Mouse (Mus musculus): ENCODE results near the gene Fbxo36. TPM values are rescaled to one million over a fixed set of nuclear protein-coding genes. Genes with fewer than 3 reads are reported as not detected.

Gene Fbxo36
- polyA plus RNA-seq, 1 experiment from 2014 or later: 13.0 TPM

DNA sequence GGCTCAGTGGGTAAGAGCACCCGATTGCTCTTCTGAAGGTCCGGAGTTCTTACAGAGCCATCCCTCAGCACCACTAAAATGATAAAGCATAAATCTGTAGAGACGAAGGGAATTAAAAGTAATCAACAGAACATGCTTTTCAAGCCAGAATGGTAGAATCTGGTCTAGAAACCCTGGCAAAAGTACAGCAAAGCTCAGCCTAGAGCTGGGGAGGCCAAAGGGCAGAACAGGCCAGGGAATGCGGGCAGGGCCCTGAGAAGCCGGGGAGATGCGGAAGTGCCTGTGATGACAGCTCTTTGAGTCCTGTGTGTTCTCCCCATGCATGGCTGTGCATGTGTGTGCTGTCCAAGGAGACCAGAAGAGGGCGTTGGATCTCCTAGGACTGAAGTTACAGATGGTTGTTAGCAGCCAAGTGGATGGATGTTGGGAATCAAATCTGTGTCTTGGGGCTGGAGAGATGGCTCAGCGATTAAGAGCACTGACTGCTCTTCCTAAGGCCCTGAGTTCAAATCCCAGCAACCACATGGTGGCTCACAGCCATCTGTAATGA is 40.0 kb downstream of the Fbxo36 start:
- H3K9me3 ChIP-seq (ENCODE audit: control insufficient read depth, low read length): no peaks in the 10 kb centered on the region
- DNase-seq (ENCODE audit: low spot score) (no peak), ATAC-seq (ENCODE audit: low FRiP score) (no peak)

DNA sequence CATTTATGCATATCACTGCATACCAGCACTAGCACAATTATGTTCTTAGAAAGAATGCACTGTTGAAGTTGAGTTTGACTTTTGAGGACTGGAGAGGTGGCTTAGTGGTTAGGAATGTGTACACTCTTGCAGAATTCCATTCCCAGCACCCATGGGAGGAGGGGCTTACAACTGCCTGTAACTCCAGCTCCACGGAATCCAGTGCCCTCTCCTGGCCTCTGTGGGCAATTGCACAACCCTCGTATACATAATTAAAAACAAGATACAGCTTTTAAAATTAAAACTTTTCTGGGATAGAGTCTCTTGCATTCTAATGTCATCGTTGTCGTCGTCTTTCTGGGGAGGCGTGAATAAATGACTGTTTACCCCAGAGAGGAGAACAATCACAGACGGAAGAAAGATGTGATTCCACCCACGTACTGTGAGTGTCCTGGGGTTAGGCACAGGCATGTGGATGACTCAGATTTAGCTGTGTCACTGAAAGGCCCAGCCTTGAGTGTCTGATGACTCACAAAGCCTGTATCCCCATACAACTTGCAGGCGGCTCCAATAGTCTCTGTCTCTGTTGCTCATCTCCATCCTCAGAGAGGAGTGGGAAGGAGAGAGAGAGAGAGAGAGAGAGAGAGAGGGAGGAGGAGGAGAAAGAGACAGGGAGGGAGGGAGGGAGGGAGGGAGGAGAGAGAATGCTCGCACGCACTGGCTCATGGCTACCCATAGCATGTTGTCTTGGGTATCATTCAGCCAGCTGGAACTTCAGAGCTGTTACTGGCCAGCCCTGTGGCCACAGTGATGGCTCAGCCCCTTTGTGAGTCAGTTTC is 41.8 kb downstream of the Fbxo36 start:
- Histone ChIP-seq H3K27ac (ENCODE audit: low read depth, low read length) (no peak overlapping the region), H3K36me3 (ENCODE audit: control insufficient read depth, insufficient read depth, low read length) (no peaks in the 10 kb centered on the region), H3K4me2 (replicated peaks; ENCODE audit: low read depth, low read length) (no peak overlapping the region), H3K4me3 (ENCODE audit: low read depth, low read length) (no peak overlapping the region), H3K27me3 (ENCODE audit: control insufficient read depth, insufficient read depth, low read length) (no peaks in the 10 kb centered on the region), H3K9ac (ENCODE audit: low read depth, low read length) (no peak overlapping the region), H3K9me3 (ENCODE audit: control insufficient read depth, low read length) (no peaks in the 10 kb centered on the region), H3K4me1 (replicated peaks; ENCODE audit: control insufficient read depth, insufficient read depth, low read length) (no peaks in the 10 kb centered on the region)
- peak; percentile 43; the same call in 1 of the 2 replicates for ATAC-seq (ENCODE audit: low FRiP score)
- WGBS: 73% methylated on average over 11 of the region's 11 CpGs
- DNase-seq (ENCODE audit: low spot score): no peak

More for the DNA sequence above, 40.0 kb downstream of the Fbxo36 start:
- H3K4me1 ChIP-seq (replicated peaks; ENCODE audit: control insufficient read depth, insufficient read depth, low read length): no peaks in the 10 kb centered on the region
- 97% methylated on average over 8 of the region's 8 CpGs for WGBS
- no peak overlapping the region for H3K4me2 ChIP-seq (replicated peaks; ENCODE audit: low read depth, low read length)
- H3K27me3 ChIP-seq (ENCODE audit: control insufficient read depth, insufficient read depth, low read length): no peaks in the 10 kb centered on the region
- no peak overlapping the region for H3K4me3 ChIP-seq (ENCODE audit: low read depth, low read length)
- no peaks in the 10 kb centered on the region for H3K36me3 ChIP-seq (ENCODE audit: control insufficient read depth, insufficient read depth, low read length)
- no peak overlapping the region for H3K27ac ChIP-seq (ENCODE audit: low read depth, low read length)
- no peak overlapping the region for H3K9ac ChIP-seq (ENCODE audit: low read depth, low read length)

DNA sequence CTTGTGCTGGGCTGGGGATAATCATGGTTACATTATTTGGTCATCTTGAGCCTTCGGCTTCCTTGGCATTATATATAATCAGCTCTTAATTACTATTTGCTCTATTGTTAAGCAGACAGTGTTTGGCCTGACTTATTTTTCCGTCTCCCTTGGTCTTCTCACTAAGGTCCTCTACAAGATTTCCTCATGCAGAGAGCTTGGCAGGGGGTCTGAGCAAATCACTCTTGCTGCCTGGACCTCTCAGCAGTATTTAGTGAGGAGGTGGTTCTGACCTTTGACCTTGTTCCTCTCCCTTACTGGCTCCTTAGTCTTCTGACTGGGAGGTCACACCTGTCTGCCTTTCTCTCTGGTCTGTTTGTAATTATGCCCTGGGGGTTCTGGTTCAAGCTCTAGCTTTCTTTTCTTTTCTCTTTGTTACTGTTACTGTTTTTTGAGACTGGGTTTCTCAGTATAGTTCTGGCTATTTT is 42.5 kb downstream of the Fbxo36 start:
- H3K9me3 ChIP-seq (ENCODE audit: control insufficient read depth, low read length): no peaks in the 10 kb centered on the region
- H3K36me3 ChIP-seq (ENCODE audit: control insufficient read depth, insufficient read depth, low read length): no peaks in the 10 kb centered on the region
- no peak overlapping the region for H3K9ac ChIP-seq (ENCODE audit: low read depth, low read length)
- DNase-seq (ENCODE audit: low spot score) (no peak), ATAC-seq (ENCODE audit: low FRiP score) (peak; percentile 47; the same call in 1 of the 2 replicates)
- no peaks in the 10 kb centered on the region for H3K27me3 ChIP-seq (ENCODE audit: control insufficient read depth, insufficient read depth, low read length)
- no peaks in the 10 kb centered on the region for H3K4me1 ChIP-seq (replicated peaks; ENCODE audit: control insufficient read depth, insufficient read depth, low read length)
- 44% methylated on average over 2 of the region's 2 CpGs for WGBS
- H3K4me3 ChIP-seq (ENCODE audit: low read depth, low read length): no peak overlapping the region
- H3K4me2 ChIP-seq (replicated peaks; ENCODE audit: low read depth, low read length): no peak overlapping the region
- H3K27ac ChIP-seq (ENCODE audit: low read depth, low read length): no peak overlapping the region

DNA sequence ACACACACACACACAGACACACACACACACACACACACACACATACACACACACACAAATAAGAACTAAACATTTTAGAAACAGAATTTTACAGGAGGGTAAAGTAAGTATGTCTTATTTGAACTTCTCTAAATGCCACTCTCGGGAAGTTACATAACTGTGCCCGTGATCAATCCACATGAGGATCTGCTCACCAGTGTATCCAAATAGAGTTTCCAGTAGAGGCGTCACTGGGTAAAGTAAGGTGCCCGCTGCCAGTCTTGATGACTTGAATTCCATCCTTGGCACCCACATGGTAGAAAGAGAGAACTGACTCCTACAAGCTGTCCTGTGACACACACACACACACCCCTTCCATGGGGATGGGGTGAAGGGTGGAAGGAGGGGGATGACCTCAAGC is 43.3 kb downstream of the Fbxo36 start:
- Histone ChIP-seq H3K27me3 (ENCODE audit: control insufficient read depth, insufficient read depth, low read length) (no peaks in the 10 kb centered on the region), H3K9ac (ENCODE audit: low read depth, low read length) (no peak overlapping the region), H3K4me2 (replicated peaks; ENCODE audit: low read depth, low read length) (no peak overlapping the region), H3K9me3 (ENCODE audit: control insufficient read depth, low read length) (no peaks in the 10 kb centered on the region), H3K36me3 (ENCODE audit: control insufficient read depth, insufficient read depth, low read length) (no peaks in the 10 kb centered on the region), H3K4me3 (ENCODE audit: low read depth, low read length) (no peak overlapping the region), H3K27ac (ENCODE audit: low read depth, low read length) (no peak overlapping the region), H3K4me1 (replicated peaks; ENCODE audit: control insufficient read depth, insufficient read depth, low read length) (no peaks in the 10 kb centered on the region)
- no peak for ATAC-seq (ENCODE audit: low FRiP score)
- no peak for DNase-seq (ENCODE audit: low spot score)
- 93% methylated on average over 4 of the region's 4 CpGs for WGBS

DNA sequence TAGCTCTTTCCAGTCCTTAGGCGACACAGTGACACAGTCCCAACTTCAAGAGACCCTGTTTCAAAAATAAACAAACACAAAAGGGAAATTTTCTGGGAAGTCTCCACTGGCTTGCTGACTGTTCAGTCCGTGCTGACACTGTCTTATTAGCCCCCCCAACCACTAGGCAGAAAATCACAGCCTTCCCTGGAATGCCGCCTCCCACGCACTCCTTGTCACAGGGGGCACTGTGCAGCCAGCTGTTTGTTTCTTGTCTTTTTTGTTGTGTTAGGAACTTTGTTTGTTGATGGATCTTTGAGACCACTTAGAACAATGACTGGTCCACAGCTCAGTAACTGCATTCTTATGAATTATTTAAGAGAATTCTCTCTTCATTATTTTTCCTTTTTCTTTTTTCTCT is 44.2 kb downstream of the Fbxo36 start:
- Histone ChIP-seq H3K27ac (ENCODE audit: low read depth, low read length) (no peak overlapping the region), H3K36me3 (ENCODE audit: control insufficient read depth, insufficient read depth, low read length) (no peaks in the 10 kb centered on the region), H3K9me3 (ENCODE audit: control insufficient read depth, low read length) (no peaks in the 10 kb centered on the region), H3K4me2 (replicated peaks; ENCODE audit: low read depth, low read length) (no peak overlapping the region), H3K4me1 (replicated peaks; ENCODE audit: control insufficient read depth, insufficient read depth, low read length) (no peaks in the 10 kb centered on the region), H3K27me3 (ENCODE audit: control insufficient read depth, insufficient read depth, low read length) (no peaks in the 10 kb centered on the region), H3K4me3 (ENCODE audit: low read depth, low read length) (no peak overlapping the region), H3K9ac (ENCODE audit: low read depth, low read length) (no peak overlapping the region)
- WGBS: 64% methylated on average over 4 of the region's 4 CpGs
- ATAC-seq (ENCODE audit: low FRiP score) (no peak), DNase-seq (ENCODE audit: low spot score) (no peak)

DNA sequence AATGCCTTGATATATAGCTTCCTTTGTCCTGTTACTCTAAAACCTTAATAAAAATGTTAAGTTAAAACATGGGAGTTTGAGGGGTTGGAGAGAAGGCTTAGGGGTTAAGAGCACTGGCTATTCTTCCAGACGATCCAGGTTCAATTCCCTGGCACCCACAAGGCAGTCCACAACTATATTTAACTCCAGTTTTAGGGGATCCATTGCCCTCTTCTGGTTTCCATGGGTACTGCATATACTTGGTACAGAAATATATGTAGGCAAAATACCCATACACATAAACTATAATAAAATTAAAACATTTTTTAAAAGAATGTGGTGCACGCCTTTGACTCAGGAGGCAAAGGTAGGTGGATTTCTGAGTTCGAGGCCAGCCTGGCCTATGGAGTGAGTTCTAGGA is 45.5 kb downstream of the Fbxo36 start:
- Histone ChIP-seq H3K4me2 (replicated peaks; ENCODE audit: low read depth, low read length) (no peak overlapping the region), H3K9ac (ENCODE audit: low read depth, low read length) (no peak overlapping the region), H3K27me3 (ENCODE audit: control insufficient read depth, insufficient read depth, low read length) (no peaks in the 10 kb centered on the region), H3K36me3 (ENCODE audit: control insufficient read depth, insufficient read depth, low read length) (no peaks in the 10 kb centered on the region), H3K4me3 (ENCODE audit: low read depth, low read length) (no peak overlapping the region), H3K4me1 (replicated peaks; ENCODE audit: control insufficient read depth, insufficient read depth, low read length) (no peaks in the 10 kb centered on the region), H3K9me3 (ENCODE audit: control insufficient read depth, low read length) (no peaks in the 10 kb centered on the region), H3K27ac (ENCODE audit: low read depth, low read length) (no peak overlapping the region)
- 86% methylated on average over 3 of the region's 3 CpGs for WGBS
- ATAC-seq (ENCODE audit: low FRiP score) (no peak), DNase-seq (ENCODE audit: low spot score) (no peak)

DNA sequence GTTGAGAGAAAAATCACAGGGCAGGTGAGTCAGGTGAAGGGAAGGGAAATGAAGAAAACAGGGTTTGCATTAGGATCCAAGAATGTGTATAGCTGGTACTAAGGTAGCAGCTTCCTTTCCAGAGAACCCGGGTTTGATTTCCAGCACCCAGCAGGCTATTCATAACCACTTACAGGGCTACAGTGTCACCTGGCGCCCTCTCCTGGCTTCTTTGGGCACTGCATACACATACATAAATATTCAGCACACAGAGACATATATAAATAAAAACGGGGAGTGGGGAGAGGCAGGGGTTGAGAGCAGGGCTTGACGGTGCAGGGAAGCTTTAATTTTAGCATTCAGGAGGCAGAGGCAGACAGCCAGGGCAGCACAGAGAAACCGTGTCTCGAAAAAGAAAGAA is 46.3 kb downstream of the Fbxo36 start:
- Histone ChIP-seq H3K9ac (ENCODE audit: low read depth, low read length) (no peak overlapping the region), H3K4me3 (ENCODE audit: low read depth, low read length) (no peak overlapping the region), H3K4me1 (replicated peaks; ENCODE audit: control insufficient read depth, insufficient read depth, low read length) (no peaks in the 10 kb centered on the region), H3K4me2 (replicated peaks; ENCODE audit: low read depth, low read length) (no peak overlapping the region), H3K36me3 (ENCODE audit: control insufficient read depth, insufficient read depth, low read length) (no peaks in the 10 kb centered on the region), H3K27me3 (ENCODE audit: control insufficient read depth, insufficient read depth, low read length) (no peaks in the 10 kb centered on the region), H3K9me3 (ENCODE audit: control insufficient read depth, low read length) (no peaks in the 10 kb centered on the region), H3K27ac (ENCODE audit: low read depth, low read length) (no peak overlapping the region)
- WGBS: 87% methylated on average over 6 of the region's 6 CpGs
- DNase-seq (ENCODE audit: low spot score) (no peak), ATAC-seq (ENCODE audit: low FRiP score) (no peak)

DNA sequence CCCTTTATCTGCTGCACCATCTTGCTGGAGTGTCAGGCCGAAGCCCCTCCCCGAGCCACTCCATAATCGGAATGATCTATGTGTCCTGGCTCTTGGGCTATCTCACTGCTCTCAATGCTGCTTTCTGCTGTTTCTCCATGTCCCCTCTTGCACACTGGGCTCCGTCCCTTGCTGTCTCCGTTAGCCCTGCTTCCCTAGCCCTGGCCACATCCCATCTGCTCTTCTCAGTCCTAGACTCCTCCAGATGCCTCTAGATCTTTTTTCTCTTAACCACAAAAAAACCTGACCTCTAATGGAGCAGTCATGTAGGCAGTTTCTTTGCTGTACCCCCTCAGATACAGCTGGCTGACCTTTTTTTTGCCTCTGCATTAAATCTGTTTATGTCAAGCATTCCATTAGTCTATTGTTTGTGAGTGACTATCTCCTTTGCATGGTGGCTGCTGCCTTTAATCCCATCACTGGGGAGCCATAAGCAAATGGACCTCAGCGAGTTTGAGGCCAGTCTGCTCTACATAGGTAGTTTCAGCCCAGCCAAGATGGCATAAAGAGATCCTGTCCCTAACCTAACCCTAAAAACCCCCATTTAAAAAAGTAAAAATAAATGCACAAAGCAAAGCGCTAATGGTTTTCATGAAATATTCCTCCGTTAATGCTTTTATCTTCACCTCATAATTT is 49.8 kb downstream of the Fbxo36 start:
- H3K9ac ChIP-seq (ENCODE audit: low read depth, low read length): no peak overlapping the region
- H3K4me1 ChIP-seq (replicated peaks; ENCODE audit: control insufficient read depth, insufficient read depth, low read length): no peaks in the 10 kb centered on the region
- H3K4me2 ChIP-seq (replicated peaks; ENCODE audit: low read depth, low read length): no peak overlapping the region; the same call in 1 of the 2 replicates
- DNase-seq (ENCODE audit: low spot score) (peak; percentile 25), ATAC-seq (ENCODE audit: low FRiP score) (peak; percentile 60)
- H3K27ac ChIP-seq (ENCODE audit: low read depth, low read length): peak overlapping the region; percentile 56
- H3K36me3 ChIP-seq (ENCODE audit: control insufficient read depth, insufficient read depth, low read length): no peaks in the 10 kb centered on the region
- H3K9me3 ChIP-seq (ENCODE audit: control insufficient read depth, low read length): no peaks in the 10 kb centered on the region
- 59% methylated on average over 8 of the region's 8 CpGs for WGBS
- H3K27me3 ChIP-seq (ENCODE audit: control insufficient read depth, insufficient read depth, low read length): no peaks in the 10 kb centered on the region
- H3K4me3 ChIP-seq (ENCODE audit: low read depth, low read length): no peak overlapping the region

Data from hindbrain, embryonic 11.5 days (tissue).